Mouse (Mus musculus): ENCODE results near the gene Tasp1. TPM values are rescaled to one million over a fixed set of nuclear protein-coding genes. Genes with fewer than 3 reads are reported as not detected.

The Tasp1 gene
- 16.4 TPM for polyA plus RNA-seq (2015; fragmentation: Illumina TruSeq; extraction: RNeasy Lipid Tissue Mini Kit (QIAGEN cat#74804); ENCODE audit: insufficient read depth, low replicate concordance)

GRCm38 (mm10) chr2:140066353-140067314, at the start of gene Tasp1:
Gene Tasp1 (minus strand): TSS chr2:140066805.

Other genes starting within 250 kb of the Tasp1 start
- gene Gm17374, start 85.2 kb upstream of the Tasp1 start, polyA plus RNA-seq (2015; fragmentation: Illumina TruSeq; extraction: RNeasy Lipid Tissue Mini Kit (QIAGEN cat#74804); ENCODE audit: insufficient read depth, low replicate concordance): not detected
- 34.2 TPM for gene Esf1, start 103.8 kb upstream of the Tasp1 start, polyA plus RNA-seq (2015; fragmentation: Illumina TruSeq; extraction: RNeasy Lipid Tissue Mini Kit (QIAGEN cat#74804); ENCODE audit: insufficient read depth, low replicate concordance)
- 17.9 TPM for gene Ndufaf5, start 103.8 kb upstream of the Tasp1 start, polyA plus RNA-seq (2015; fragmentation: Illumina TruSeq; extraction: RNeasy Lipid Tissue Mini Kit (QIAGEN cat#74804); ENCODE audit: insufficient read depth, low replicate concordance)

Data from spleen, adult 10 weeks (tissue).